10 mouse cellular contexts compared by ENCODE assay signal in genomic region chr7:68440661-68441150, GRCm38 (mm10).
DNase-seq lines count a peak whose midpoint lies in the region; ATAC-seq lines count a peak whose summit lies in the region.
"Had no signal": no experiment of that assay in that cellular context is flagged by ENCODE, and none has a peak within 500 bp of the region (broad histone marks: within the 10 kb centered on the region; RNA-seq: fewer than 3 reads in every experiment).

No protein-coding gene starts in this region.

- no peak overlapping the region for H3K9ac ChIP-seq in forebrain, embryonic 11.5 days (ENCODE audit: low read length)
- no peak overlapping the region for H3K9ac ChIP-seq in hindbrain, embryonic 16.5 days (ENCODE audit: low read depth, low read length)
- 0 out of 2 replicates have a peak overlapping the region, but pooled peaks have one; percentile 9 for H3K9ac ChIP-seq in neural tube, embryonic 13.5 days

- H3K36me3 ChIP-seq in forebrain, embryonic 11.5 days (ENCODE audit: control insufficient read depth, insufficient read depth, low read length), result no peaks in the 10 kb centered on the region
- no peaks in the 10 kb centered on the region for H3K36me3 ChIP-seq in hindbrain, embryonic 16.5 days (ENCODE audit: control insufficient read depth, insufficient read depth, low read length)
- no peaks in the 10 kb centered on the region for H3K36me3 ChIP-seq in neural tube, embryonic 13.5 days

- 0 out of 2 replicates have a peak overlapping the region, but pooled peaks have one; percentile 3 for H3K27ac ChIP-seq in forebrain, embryonic 11.5 days (ENCODE audit: low read depth, low read length)
- H3K27ac ChIP-seq in hindbrain, embryonic 16.5 days (ENCODE audit: low read depth, low read length), result no peak overlapping the region
- H3K27ac ChIP-seq in neural tube, embryonic 13.5 days (replicated peaks), result peak overlapping the region; percentile 11; the same call in 1 of the 2 replicates

- H3K4me2 ChIP-seq in forebrain, embryonic 11.5 days (ENCODE audit: low read depth, low read length, severe bottlenecking), result no peak overlapping the region
- no peak overlapping the region for H3K4me2 ChIP-seq in hindbrain, embryonic 16.5 days (ENCODE audit: low read length)
- H3K4me2 ChIP-seq in neural tube, embryonic 13.5 days, result no peak overlapping the region

- H3K4me1 ChIP-seq in forebrain, embryonic 11.5 days (replicated peaks; ENCODE audit: control insufficient read depth, insufficient read depth, low read length), result peaks cover 7% of the 10 kb centered on the region; the same call in 1 of the 2 replicates
- H3K4me1 ChIP-seq in hindbrain, embryonic 16.5 days (ENCODE audit: control insufficient read depth, insufficient read depth, low read depth, low read length), result no peaks in the 10 kb centered on the region
- H3K4me1 ChIP-seq in neural tube, embryonic 13.5 days (replicated peaks), result peaks cover 10% of the 10 kb centered on the region

- H3K9me3 ChIP-seq in forebrain, embryonic 11.5 days (ENCODE audit: control insufficient read depth, low read length), result no peaks in the 10 kb centered on the region
- no peaks in the 10 kb centered on the region for H3K9me3 ChIP-seq in hindbrain, embryonic 16.5 days (ENCODE audit: control insufficient read depth, low read length)
- H3K9me3 ChIP-seq in neural tube, embryonic 13.5 days, result no peaks in the 10 kb centered on the region

- no peaks in the 10 kb centered on the region for H3K27me3 ChIP-seq in forebrain, embryonic 11.5 days (ENCODE audit: control insufficient read depth, insufficient read depth, low read length)
- no peaks in the 10 kb centered on the region for H3K27me3 ChIP-seq in hindbrain, embryonic 16.5 days (replicated peaks; ENCODE audit: control insufficient read depth, insufficient read depth, low read length)
- peaks cover 6% of the 10 kb centered on the region; the same call in 1 of the 2 replicates for H3K27me3 ChIP-seq in neural tube, embryonic 13.5 days

- 19% methylated on average over 11 of the region's 11 CpGs for WGBS in forebrain, embryonic 11.5 days
- 12% methylated on average over 11 of the region's 11 CpGs for WGBS in hindbrain, embryonic 16.5 days
- 14% methylated on average over 11 of the region's 11 CpGs for WGBS in neural tube, embryonic 13.5 days

- ATAC-seq in forebrain, embryonic 11.5 days (replicated peaks; ENCODE audit: low FRiP score), result peak; percentile 66; the same call in 1 of the 2 replicates
- ATAC-seq in hindbrain, embryonic 16.5 days, result peak; percentile 70
- ATAC-seq in neural tube, embryonic 13.5 days (ENCODE audit: low read depth), result peak; percentile 61
- ATAC-seq in frontal cortex, adult (ENCODE audit: low TSS enrichment), result no peak

- H3K4me3 ChIP-seq in forebrain, embryonic 11.5 days (ENCODE audit: low read depth, low read length), result no peak overlapping the region
- H3K4me3 ChIP-seq in hindbrain, embryonic 16.5 days (ENCODE audit: low read length), result no peak overlapping the region
- no peak overlapping the region for H3K4me3 ChIP-seq in neural tube, embryonic 13.5 days

- peak; percentile 4 for DNase-seq in adrenal gland, adult 8-10 months
- DNase-seq in adrenal gland, postnatal 25 days, result no peak
- DNase-seq in forebrain, embryonic 11.5 days (ENCODE audit: low spot score), result peak; percentile 58
- no peak for DNase-seq in ovary, adult 18-20 months (ENCODE audit: low spot score)
- DNase-seq in cerebellum, adult 9-11 months, result no peak
- DNase-seq: lung, postnatal 14 days; thymus, postnatal 4 days had no signal

Comparison
In these comparisons a context has a peak if more than half of its experiments do, and no peak if none do; other contexts are left out.
1. DNase-seq: peak in adrenal gland, adult 8-10 months (single experiment) and forebrain, embryonic 11.5 days (single experiment); none in adrenal gland, postnatal 25 days (single experiment), ovary, adult 18-20 months (single experiment) and cerebellum, adult 9-11 months (single experiment).